Mouse (Mus musculus) hindbrain, postnatal 0 days (tissue): ENCODE data around the gene Lca5l. TPM values are rescaled to one million over a fixed set of nuclear protein-coding genes. Genes with fewer than 3 reads are reported as not detected.

Experiments used
- ATAC-seq: fragments of 200-750 bp; cut with Nextera tagmentation; 2 replicates; pipeline ENCODE4 v1.8.0; 2017; ENCODE audit warnings: mild to moderate bottlenecking, moderate TSS enrichment, moderate library complexity
- DNase-seq: peaks from one replicate; pipeline ENCODE4 v3.0.0-alpha.2; 2015; ENCODE audit warnings: low spot score
- H3K27ac ChIP-seq: fragments of 300-500 bp; sonication (generic); 2 replicates; pipeline ENCODE4 v1.5.1; 2014; ENCODE audit warnings: mild to moderate bottlenecking
- H3K27me3 ChIP-seq: fragments of 300-500 bp; sonication (generic); 2 replicates; pipeline ENCODE4 v1.6.1; 2014; ENCODE audit warnings: low read length, mixed read lengths; ENCODE audit not compliant: insufficient read depth
- H3K36me3 ChIP-seq: fragments of 300-500 bp; sonication (generic); 2 replicates; pipeline ENCODE4 v1.6.1; 2014; ENCODE audit warnings: low read length, mixed read lengths; ENCODE audit not compliant: insufficient read depth
- H3K4me1 ChIP-seq: fragments of 300-500 bp; sonication (generic); 2 replicates; pipeline ENCODE4 v1.6.1; 2014; ENCODE audit warnings: antibody characterized with exemption, low read length, mixed read lengths; ENCODE audit not compliant: insufficient read depth
- H3K4me2 ChIP-seq: fragments of 300-500 bp; sonication (generic); 2 replicates; pipeline ENCODE4 v1.6.1; 2014; ENCODE audit warnings: low read depth, mild to moderate bottlenecking, low read length, moderate library complexity, mixed read lengths
- H3K4me3 ChIP-seq: fragments of 300-500 bp; sonication (generic); 2 replicates; pipeline ENCODE4 v1.5.1; 2014; ENCODE audit warnings: low read length
- H3K9ac ChIP-seq: fragments of 300-500 bp; sonication (generic); replicated peaks from 2 replicates; pipeline ENCODE4 v1.6.1; 2014; ENCODE audit warnings: mild to moderate bottlenecking, low read length, moderate library complexity, mixed read lengths
- H3K9me3 ChIP-seq: fragments of 300-500 bp; sonication (generic); 2 replicates; pipeline ENCODE4 v1.6.1; 2016; ENCODE audit warnings: low read length, mixed read lengths
- CTCF ChIP-seq: IDR thresholded peaks from 2 replicates; pipeline ENCODE4 v1.5.1; 2016; ENCODE audit warnings: antibody characterized with exemption, control low read depth, low read depth
- WGBS: fragments of 180-500 bp; shearing (Covaris S2); extraction: QIAGEN DNeasy Blood & Tissue Kit; methylation state at CpG from one replicate; pipeline ENCODE4 v1.1.7; 2014; 5-methylcytosine and 5-hydroxymethylcytosine counted together
- polyA plus RNA-seq: library from polyadenylated mRNA; unstranded; fragments of >200 nt; fragmentation: Nextera tagmentation; extraction: Ambion mirVana; gene quantifications from 2 replicates; pipeline ENCODE4 v1.2.1, GENCODE M21; 2015
- total RNA-seq: library from RNA; depleted of rRNA; stranded (reverse); fragments of >200 nt; gene quantifications from 2 replicates; pipeline ENCODE4 v1.2.3, GENCODE M21; 2014

Gene Lca5l
- total and polyA plus RNA-seq, 2 experiments from 2014 or later = 1.9 to 2.0 TPM

- no peak for ATAC-seq
- Histone ChIP-seq H3K27ac (no peak overlapping the region), H3K36me3 (no peaks in the 10 kb centered on the region), H3K9me3 (no peaks in the 10 kb centered on the region), H3K4me2 (no peak overlapping the region), H3K4me3 (no peak overlapping the region), H3K4me1 (no peaks in the 10 kb centered on the region), H3K27me3 (no peaks in the 10 kb centered on the region), H3K9ac (no peak overlapping the region)
- no peak for DNase-seq
- TF ChIP-seq CTCF = no peak
- WGBS = 73% methylated on average over 8 of the region's 8 CpGs
Measured at GRCm38 (mm10) chr16:96173648-96174047, 18.4 kb downstream of the Lca5l start.

- H3K36me3 ChIP-seq = no peaks in the 10 kb centered on the region
- H3K9ac ChIP-seq = no peak overlapping the region
- H3K9me3 ChIP-seq = no peaks in the 10 kb centered on the region
- no peak for TF ChIP-seq CTCF
- 88% methylated on average over 4 of the region's 4 CpGs for WGBS
- H3K27me3 ChIP-seq = no peaks in the 10 kb centered on the region
- ATAC-seq = no peak
- H3K27ac ChIP-seq = no peak overlapping the region
- H3K4me2 ChIP-seq = no peak overlapping the region
- no peak for DNase-seq
- no peak overlapping the region for H3K4me3 ChIP-seq
- no peaks in the 10 kb centered on the region for H3K4me1 ChIP-seq
Measured at GRCm38 (mm10) chr16:96168837-96169236, 23.2 kb downstream of the Lca5l start.

GRCm38 (mm10) chr16:96165723-96166264 lies 26.3 kb downstream of the Lca5l start:
- no peaks in the 10 kb centered on the region for H3K4me1 ChIP-seq
- no peak overlapping the region for H3K9ac ChIP-seq
- H3K4me2 ChIP-seq = no peak overlapping the region
- ATAC-seq (no peak), DNase-seq (peak; percentile 62)
- no peaks in the 10 kb centered on the region for H3K27me3 ChIP-seq
- no peak overlapping the region for H3K4me3 ChIP-seq
- H3K27ac ChIP-seq = no peak overlapping the region
- no peaks in the 10 kb centered on the region for H3K9me3 ChIP-seq
- 70% methylated on average over 4 of the region's 4 CpGs for WGBS
- no peak for TF ChIP-seq CTCF
- no peaks in the 10 kb centered on the region for H3K36me3 ChIP-seq

- Histone ChIP-seq H3K27me3 (no peaks in the 10 kb centered on the region), H3K4me2 (no peak overlapping the region), H3K36me3 (no peaks in the 10 kb centered on the region; the same call in 1 of the 2 replicates), H3K4me3 (no peak overlapping the region), H3K9me3 (no peaks in the 10 kb centered on the region), H3K9ac (no peak overlapping the region), H3K27ac (0 out of 2 replicates have a peak overlapping the region, but pooled peaks have one; percentile 5), H3K4me1 (no peaks in the 10 kb centered on the region)
- 73% methylated on average over 4 of the region's 4 CpGs for WGBS
- DNase-seq = no peak
- TF ChIP-seq CTCF = no peak
- ATAC-seq = no peak
Measured at GRCm38 (mm10) chr16:96161336-96161735, 30.7 kb downstream of the Lca5l start.

- ATAC-seq = no peak
- no peak overlapping the region for H3K27ac ChIP-seq
- H3K4me3 ChIP-seq = no peak overlapping the region
- H3K9ac ChIP-seq = no peak overlapping the region
- no peak for TF ChIP-seq CTCF
- H3K4me2 ChIP-seq = no peak overlapping the region
- no peaks in the 10 kb centered on the region for H3K4me1 ChIP-seq
- H3K9me3 ChIP-seq = no peaks in the 10 kb centered on the region
- H3K36me3 ChIP-seq = no peaks in the 10 kb centered on the region; the same call in 1 of the 2 replicates
- DNase-seq = no peak
- WGBS = 58% methylated on average over 1 of the region's 1 CpGs
- no peaks in the 10 kb centered on the region for H3K27me3 ChIP-seq
Measured at GRCm38 (mm10) chr16:96160927-96161326, 31.1 kb downstream of the Lca5l start.

GRCm38 (mm10) chr16:96159794-96160346 lies 32.2 kb downstream of the Lca5l start:
- ATAC-seq (0 out of 2 replicates have a peak, but pooled peaks have one; percentile 13), DNase-seq (no peak)
- Histone ChIP-seq H3K4me1 (no peaks in the 10 kb centered on the region), H3K9me3 (no peaks in the 10 kb centered on the region), H3K36me3 (no peaks in the 10 kb centered on the region; the same call in 1 of the 2 replicates), H3K27ac (peak overlapping the region; percentile 86), H3K4me3 (peak overlapping the region; percentile 49), H3K9ac (peak overlapping the region; percentile 76), H3K27me3 (no peaks in the 10 kb centered on the region), H3K4me2 (peak overlapping the region; percentile 93)
- WGBS = 83% methylated on average over 20 of the region's 20 CpGs
- no peak for TF ChIP-seq CTCF

- no peaks in the 10 kb centered on the region; the same call in 1 of the 2 replicates for H3K36me3 ChIP-seq
- no peaks in the 10 kb centered on the region for H3K9me3 ChIP-seq
- H3K4me1 ChIP-seq = no peaks in the 10 kb centered on the region
- H3K27ac ChIP-seq = peak overlapping the region; percentile 86
- H3K9ac ChIP-seq = peak overlapping the region; percentile 76
- peak overlapping the region; percentile 93 for H3K4me2 ChIP-seq
- peak; percentile 73 for TF ChIP-seq CTCF
- 2% methylated on average over 67 of the region's 67 CpGs for WGBS
- DNase-seq (peak; percentile 78), ATAC-seq (peak; percentile 88)
- peak overlapping the region; percentile 49 for H3K4me3 ChIP-seq
- H3K27me3 ChIP-seq = no peaks in the 10 kb centered on the region
Measured at GRCm38 (mm10) chr16:96159091-96159731, 32.9 kb downstream of the Lca5l start.
